ENCODE assay signal across 26 mouse cellular contexts in genomic region chr10:118859655-118860054, GRCm38 (mm10).
"Had no signal": no experiment of that assay in that cellular context is flagged by ENCODE, and none has a peak within 500 bp of the region (broad histone marks: within the 10 kb centered on the region; RNA-seq: fewer than 3 reads in every experiment).

No protein-coding gene starts in this region.

- H3K4me2 ChIP-seq: limb, embryonic 13.5 days; liver, embryonic 12.5 days; liver, embryonic 15.5 days; lung, embryonic 15.5 days; midbrain, embryonic 13.5 days; neural tube, embryonic 13.5 days; stomach, embryonic 15.5 days had no signal

- H3K4me3 ChIP-seq: layer of hippocampus, adult 2 months; limb, embryonic 10.5 days; limb, embryonic 13.5 days; liver, embryonic 12.5 days; liver, embryonic 15.5 days; lung, embryonic 15.5 days; midbrain, embryonic 10.5 days; midbrain, embryonic 13.5 days; myocyte; neural tube, embryonic 13.5 days; stomach, embryonic 15.5 days had no signal

- H3K9me3 ChIP-seq: liver, embryonic 15.5 days; lung, embryonic 15.5 days; stomach, embryonic 15.5 days had no signal

- DNase-seq: kidney, postnatal 25 days; layer of hippocampus, adult 9-11 months; liver; lung, adult 18-20 months; lung, postnatal 10 days; lung, postnatal 36 days; retina, postnatal 1 day; right cerebral cortex, postnatal 25 days; spleen, adult 18-20 months; thymus, adult 2 months; thymus, postnatal 14 days; thymus, postnatal 4 days had no signal

- ATAC-seq: liver, embryonic 12.5 days; midbrain, embryonic 13.5 days; midbrain, embryonic 16.5 days had no signal

- H3K9ac ChIP-seq: limb, embryonic 13.5 days; liver, embryonic 12.5 days; liver, embryonic 15.5 days; lung, embryonic 15.5 days; midbrain, embryonic 13.5 days; neural tube, embryonic 13.5 days; stomach, embryonic 15.5 days had no signal

- H3K27me3 ChIP-seq: limb, embryonic 13.5 days; liver, embryonic 12.5 days; liver, embryonic 15.5 days; lung, embryonic 15.5 days; megakaryocyte, embryonic 14.5 days; midbrain, embryonic 13.5 days; neural tube, embryonic 13.5 days; stomach, embryonic 15.5 days had no signal

- H3K4me1 ChIP-seq: limb, embryonic 10.5 days; liver, embryonic 15.5 days; midbrain, embryonic 10.5 days had no signal

- H3K27ac ChIP-seq: kidney, postnatal 0 days; layer of hippocampus, adult 2 months; limb, embryonic 10.5 days; limb, embryonic 13.5 days; liver, embryonic 12.5 days; liver, embryonic 15.5 days; lung, embryonic 15.5 days; midbrain, embryonic 10.5 days; midbrain, embryonic 13.5 days; neural tube, embryonic 13.5 days; stomach, embryonic 15.5 days had no signal
